Mouse (Mus musculus) E14TG2a.4 (cell line): ENCODE measurements at regions not wholly inside any gene's neighbourhood (a gene's known extent, or its start where the extent isn't known, plus 50 kb on each side); places are given as distances from the start of the nearest gene placed in this dataset.

Experiments
- CTCF ChIP-seq: conservative IDR thresholded peaks from 2 replicates; pipeline ENCODE4 v1.5.1; 2014; ENCODE audit warnings: low read length
- NANOG ChIP-seq: IDR thresholded peaks from 2 replicates; pipeline ENCODE4 v1.6.1; 2014; ENCODE audit warnings: borderline replicate concordance, low read length, mixed read lengths
- POU5F1 ChIP-seq: IDR thresholded peaks from 2 replicates; pipeline ENCODE4 v1.6.1; 2014; ENCODE audit warnings: low read length, borderline replicate concordance

DNA sequence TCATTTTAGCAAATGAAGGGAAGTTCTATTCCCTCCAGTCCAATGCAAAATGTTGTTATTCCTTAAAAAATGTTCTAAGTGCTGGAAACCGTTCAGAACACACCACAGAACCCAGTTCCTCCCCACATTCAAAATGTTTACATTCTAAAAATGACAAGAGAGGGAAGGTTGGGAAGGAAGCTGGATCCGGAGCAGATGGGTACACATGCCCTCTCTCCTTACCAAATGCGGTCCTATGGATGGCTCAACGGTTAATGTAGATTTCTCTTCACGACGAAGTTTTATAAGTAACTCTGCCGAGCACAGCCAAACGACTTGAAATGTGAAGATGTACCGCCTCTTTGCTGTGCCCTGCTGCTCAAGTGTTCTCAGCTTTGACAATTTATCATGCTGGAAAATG is 88.3 kb downstream of the Cetn3 start:
- TF ChIP-seq CTCF (no peak), NANOG (no peak), POU5F1 (no peak)
